Mouse (Mus musculus) midbrain, embryonic 12.5 days (tissue): ENCODE data around the gene Clasp2. TPM values are rescaled to one million over a fixed set of nuclear protein-coding genes. Genes with fewer than 3 reads are reported as not detected.
A peak's percentile ranks its signal among the peaks of the same experiment; 100 is the strongest.

Experiments
- ATAC-seq: fragments of 200-750 bp; cut with Nextera tagmentation; 2 replicates; pipeline ENCODE4 v1.8.0; 2017; ENCODE audit warnings: low read depth, moderate TSS enrichment, moderate library complexity; ENCODE audit not compliant: low FRiP score
- H3K27ac ChIP-seq: fragments of 300-500 bp; sonication (generic); replicated peaks from 2 replicates; pipeline ENCODE4 v1.5.1; 2016; ENCODE audit warnings: mild to moderate bottlenecking
- H3K27me3 ChIP-seq: fragments of 300-500 bp; sonication (generic); 2 replicates; pipeline ENCODE4 v1.6.1; 2016; ENCODE audit warnings: mild to moderate bottlenecking
- H3K36me3 ChIP-seq: fragments of 300-500 bp; sonication (generic); 2 replicates; pipeline ENCODE4 v1.6.1; 2016
- H3K4me1 ChIP-seq: fragments of 300-500 bp; sonication (generic); 2 replicates; pipeline ENCODE4 v1.6.1; 2016
- H3K4me2 ChIP-seq: fragments of 300-500 bp; sonication (generic); replicated peaks from 2 replicates; pipeline ENCODE4 v1.6.1; 2016; ENCODE audit warnings: mild to moderate bottlenecking, moderate library complexity
- H3K4me3 ChIP-seq: fragments of 300-500 bp; sonication (generic); 2 replicates; pipeline ENCODE4 v1.5.1; 2016; ENCODE audit warnings: mild to moderate bottlenecking
- H3K9ac ChIP-seq: fragments of 300-500 bp; sonication (generic); replicated peaks from 2 replicates; pipeline ENCODE4 v1.6.1; 2016; ENCODE audit warnings: mild to moderate bottlenecking, moderate library complexity
- H3K9me3 ChIP-seq: fragments of 300-500 bp; sonication (generic); 2 replicates; pipeline ENCODE4 v1.6.1; 2016; ENCODE audit warnings: mild to moderate bottlenecking
- WGBS: fragments of 180-500 bp; shearing (Covaris S2); methylation state at CpG from one replicate; pipeline ENCODE4 v1.1.7; 2016; 5-methylcytosine and 5-hydroxymethylcytosine counted together
- polyA plus RNA-seq: library from polyadenylated mRNA; unstranded; fragments of >200 nt; fragmentation: Nextera tagmentation; extraction: Ambion mirVana; gene quantifications from 2 replicates; pipeline ENCODE4 v1.2.1, GENCODE M21; 2016

Gene Clasp2
- polyA plus RNA-seq, 1 experiment from 2014 or later, result 78.8 TPM

DNA sequence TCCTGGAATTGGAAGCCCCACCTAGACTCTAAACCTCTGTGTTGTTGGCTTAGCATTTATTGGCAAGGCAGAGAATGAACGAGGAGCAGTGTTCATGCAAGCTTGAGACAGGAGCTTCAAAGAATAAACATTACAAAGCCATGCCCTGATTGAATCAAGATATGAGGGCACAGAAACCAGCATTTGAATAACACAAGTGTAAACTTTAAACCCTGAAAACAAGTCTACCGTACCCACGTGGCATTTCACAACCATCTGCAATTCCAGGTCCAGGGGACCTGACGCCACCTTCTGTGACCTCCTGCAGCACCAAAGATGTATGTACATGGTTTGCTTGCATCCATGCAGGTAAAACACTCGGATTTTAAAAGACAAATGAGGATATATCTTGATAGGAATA is 181.4 kb downstream of the Clasp2 start:
- H3K27me3 ChIP-seq, result no peaks in the 10 kb centered on the region
- no peak overlapping the region for H3K27ac ChIP-seq
- H3K4me3 ChIP-seq, result no peak overlapping the region
- H3K9ac ChIP-seq, result no peak overlapping the region
- peaks cover 33% of the 10 kb centered on the region for H3K36me3 ChIP-seq
- H3K4me1 ChIP-seq, result no peaks in the 10 kb centered on the region
- no peak overlapping the region for H3K4me2 ChIP-seq
- ATAC-seq, result no peak
- 96% methylated on average over 5 of the region's 5 CpGs for WGBS
- no peaks in the 10 kb centered on the region for H3K9me3 ChIP-seq

DNA sequence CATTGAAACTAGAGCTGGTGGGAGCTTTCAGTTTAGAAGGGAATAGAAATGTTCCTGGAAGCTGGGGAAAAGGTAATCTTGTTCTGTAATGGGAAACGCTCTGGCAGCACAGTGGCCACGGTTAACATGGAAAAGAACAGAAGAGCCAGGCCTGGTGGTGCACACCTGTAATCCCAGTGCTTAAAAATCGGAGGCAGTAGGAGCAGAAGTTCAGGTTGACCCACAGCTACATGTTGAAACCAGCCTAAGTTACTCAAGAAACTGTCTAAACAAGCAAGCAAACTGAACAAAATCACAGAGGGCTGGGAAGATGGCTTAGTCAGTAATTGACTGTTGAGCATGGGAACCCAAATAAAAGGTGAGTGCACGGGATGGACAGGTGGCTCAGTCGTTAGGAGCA is 183.6 kb downstream of the Clasp2 start:
- Histone ChIP-seq H3K9me3 (no peaks in the 10 kb centered on the region), H3K4me2 (no peak overlapping the region), H3K27me3 (no peaks in the 10 kb centered on the region), H3K4me1 (0 out of 2 replicates have a peak, but pooled peaks cover under 1% of the 10 kb centered on the region), H3K36me3 (peaks cover 29% of the 10 kb centered on the region), H3K4me3 (no peak overlapping the region), H3K27ac (no peak overlapping the region), H3K9ac (no peak overlapping the region)
- WGBS, result 90% methylated on average over 5 of the region's 5 CpGs
- no peak for ATAC-seq

DNA sequence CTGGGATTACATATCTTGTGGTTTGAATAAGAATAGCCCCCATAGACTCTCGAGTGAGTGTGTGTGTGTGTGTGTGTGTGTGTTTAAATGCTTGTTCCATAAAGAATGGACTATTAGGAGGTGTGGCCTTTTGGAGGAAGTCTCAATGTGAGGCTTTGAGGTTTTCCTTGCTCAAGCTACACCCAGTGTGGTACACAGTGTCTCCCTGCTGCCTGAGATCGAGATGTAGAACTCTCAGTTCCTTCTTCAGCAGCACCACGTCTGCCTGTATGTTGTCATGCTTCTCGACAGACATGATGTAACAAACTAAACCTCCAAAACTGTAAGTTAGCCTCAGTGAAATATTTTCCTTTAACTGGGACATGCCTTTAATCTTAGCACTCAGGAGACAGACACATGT is 187.3 kb downstream of the Clasp2 start:
- no peak for ATAC-seq
- Histone ChIP-seq H3K4me2 (no peak overlapping the region), H3K27ac (no peak overlapping the region), H3K9ac (no peak overlapping the region), H3K27me3 (no peaks in the 10 kb centered on the region), H3K9me3 (no peaks in the 10 kb centered on the region), H3K4me3 (no peak overlapping the region), H3K4me1 (peaks cover 20% of the 10 kb centered on the region), H3K36me3 (peaks cover 7% of the 10 kb centered on the region; the same call in 1 of the 2 replicates)
- WGBS, result 90% methylated on average over 4 of the region's 4 CpGs

DNA sequence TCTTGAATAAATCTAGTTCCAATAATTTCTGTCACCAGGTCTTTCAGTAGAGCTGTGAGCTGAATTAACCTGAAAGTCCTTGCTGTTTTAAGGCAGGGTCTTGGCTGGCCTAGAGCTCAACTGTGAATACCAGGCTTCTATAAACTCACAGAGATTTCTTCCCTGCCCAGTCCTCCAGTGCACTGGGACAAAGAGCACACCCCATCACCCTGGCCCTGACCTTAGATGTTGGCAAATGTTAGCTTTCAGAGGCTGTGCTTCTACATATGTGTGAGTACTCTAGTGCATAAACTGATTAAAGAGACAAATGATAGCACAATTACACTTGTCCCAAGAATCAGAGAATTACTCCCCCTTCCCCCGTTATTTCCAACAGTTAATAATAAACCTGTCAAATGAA is 188.4 kb downstream of the Clasp2 start:
- no peak for ATAC-seq
- Histone ChIP-seq H3K9ac (no peak overlapping the region), H3K27ac (0 out of 2 replicates have a peak overlapping the region, but pooled peaks have one; percentile 89), H3K4me3 (no peak overlapping the region), H3K27me3 (no peaks in the 10 kb centered on the region), H3K36me3 (0 out of 2 replicates have a peak, but pooled peaks cover 4% of the 10 kb centered on the region), H3K4me2 (peak overlapping the region; percentile 52; the same call in 1 of the 2 replicates), H3K4me1 (peaks cover 22% of the 10 kb centered on the region), H3K9me3 (no peaks in the 10 kb centered on the region)
- WGBS, result 84% methylated on average over 1 of the region's 1 CpGs

DNA sequence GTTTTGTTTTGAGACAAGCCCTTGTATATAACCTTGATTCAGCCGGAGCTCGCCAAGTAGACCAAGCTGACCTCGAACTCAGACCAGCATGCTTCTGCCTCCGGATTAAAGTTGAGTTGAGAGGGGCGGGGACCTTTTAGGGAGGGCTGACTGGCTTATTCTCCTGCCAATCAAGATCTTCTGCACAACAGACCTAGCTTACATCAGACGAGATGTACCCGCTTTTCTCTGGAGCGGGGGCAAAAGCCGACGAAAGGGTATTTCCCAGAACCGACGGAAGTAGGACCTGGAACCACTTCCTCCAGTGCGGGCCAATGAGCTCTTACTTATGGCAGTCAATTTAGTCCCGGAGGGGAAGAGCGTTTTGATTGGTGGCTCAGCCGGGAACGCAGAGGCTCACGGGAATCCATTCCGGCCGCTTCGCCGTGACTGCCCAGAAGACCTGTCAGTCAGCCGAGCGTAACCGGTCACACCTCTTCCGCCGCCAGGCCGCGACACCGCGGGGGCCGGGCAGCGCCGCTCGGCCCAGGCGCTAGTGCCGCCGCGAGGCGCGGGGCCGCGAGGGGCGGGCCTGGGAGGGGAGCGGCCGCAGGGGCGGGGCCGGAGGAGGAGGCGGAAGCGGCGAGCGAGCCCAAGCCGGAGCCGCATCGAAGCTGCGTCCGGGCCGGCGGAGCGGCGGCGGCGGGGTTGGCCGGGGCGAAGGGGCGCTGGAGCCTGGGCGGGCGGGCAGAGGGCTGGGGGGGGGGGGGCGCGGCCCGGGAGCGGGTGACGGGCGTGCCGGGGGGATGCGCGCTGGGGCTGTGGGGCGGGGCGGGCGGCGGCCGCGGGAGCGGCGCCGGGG is 189.5 kb downstream of the Clasp2 start, which contains the start of gene Ubp1:
Ubp1 (plus strand) TSS at position 401 of the 841 bp plus-strand sequence.
- Histone ChIP-seq H3K27me3 (no peaks in the 10 kb centered on the region), H3K36me3 (no peaks in the 10 kb centered on the region), H3K4me1 (peaks cover 27% of the 10 kb centered on the region), H3K9ac (peak within 1 kb of the TSS; percentile 96), H3K27ac (peak within 1 kb of the TSS; percentile 89), H3K4me3 (peak within 1 kb of the TSS; percentile 98), H3K4me2 (peak within 1 kb of the TSS; percentile 87), H3K9me3 (no peaks in the 10 kb centered on the region)
- WGBS, result 1% methylated on average over 44 of the region's 86 CpGs
- peak; percentile 98 for ATAC-seq

DNA sequence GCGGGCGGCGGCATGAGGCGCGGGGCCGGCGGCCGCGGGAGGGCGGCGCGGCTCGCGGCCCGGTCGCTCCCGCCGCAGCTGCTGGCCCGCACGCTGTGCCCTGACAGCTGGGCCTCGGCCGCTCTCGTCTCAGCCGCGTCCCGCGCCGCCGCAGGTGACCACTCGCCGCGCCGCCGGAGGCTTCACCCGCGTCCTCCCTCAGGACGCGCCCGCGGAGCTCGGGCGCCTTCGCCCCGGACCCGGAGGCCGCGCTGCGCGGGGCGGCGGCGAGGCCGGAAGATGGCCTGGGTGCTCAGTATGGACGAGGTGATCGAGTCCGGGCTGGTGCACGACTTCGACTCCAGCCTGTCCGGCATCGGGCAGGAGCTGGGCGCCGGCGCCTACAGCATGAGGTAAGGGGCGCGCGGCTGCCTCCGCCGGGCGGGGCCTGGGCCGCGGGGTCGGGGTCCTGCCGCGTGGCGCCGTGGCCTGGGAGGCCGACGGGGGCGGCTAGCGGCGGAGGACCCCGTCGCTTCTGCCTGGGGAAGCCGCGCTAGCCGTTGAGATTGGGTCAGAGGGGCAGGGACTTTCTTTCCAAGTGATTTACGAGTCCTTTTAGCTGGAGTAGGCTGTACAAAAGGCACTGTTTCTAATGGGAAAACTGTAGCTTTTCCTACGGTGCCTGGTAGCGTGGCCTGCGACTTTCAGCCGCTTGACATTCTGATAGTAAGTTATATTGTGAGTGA is 190.3 kb downstream of the Clasp2 start:
- peak; percentile 39 for ATAC-seq
- Histone ChIP-seq H3K27me3 (no peaks in the 10 kb centered on the region), H3K9me3 (no peaks in the 10 kb centered on the region), H3K4me3 (peak overlapping the region; percentile 98), H3K36me3 (no peaks in the 10 kb centered on the region), H3K9ac (peak overlapping the region; percentile 96), H3K27ac (peak overlapping the region; percentile 89), H3K4me2 (peak overlapping the region; percentile 87), H3K4me1 (peaks cover 30% of the 10 kb centered on the region)
- WGBS, result 0% methylated on average over 49 of the region's 91 CpGs

DNA sequence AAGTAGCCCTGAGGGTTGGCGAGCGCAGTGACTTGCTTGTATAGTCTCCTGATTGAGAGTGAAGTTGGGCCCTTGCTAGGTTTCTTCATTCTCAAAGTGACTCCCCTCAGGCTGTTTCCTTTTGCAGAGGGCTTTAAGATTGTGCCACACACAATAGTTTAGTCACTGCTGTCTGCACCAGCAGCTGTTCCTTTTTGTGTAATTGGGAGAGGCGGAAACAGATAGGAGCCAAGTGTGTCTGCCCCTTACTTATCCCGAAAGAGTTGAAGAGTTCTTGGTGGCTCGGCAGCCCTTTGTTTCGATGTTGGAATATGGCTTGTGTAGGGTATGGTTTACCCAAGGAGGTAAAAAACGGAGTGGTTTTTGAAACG is 190.8 kb downstream of the Clasp2 start:
- peaks cover 30% of the 10 kb centered on the region for H3K4me1 ChIP-seq
- peak overlapping the region; percentile 96 for H3K9ac ChIP-seq
- H3K9me3 ChIP-seq, result no peaks in the 10 kb centered on the region
- peak overlapping the region; percentile 87 for H3K4me2 ChIP-seq
- ATAC-seq, result no peak
- H3K36me3 ChIP-seq, result no peaks in the 10 kb centered on the region
- H3K27ac ChIP-seq, result peak overlapping the region; percentile 89
- H3K27me3 ChIP-seq, result no peaks in the 10 kb centered on the region
- H3K4me3 ChIP-seq, result peak overlapping the region; percentile 98
- WGBS, result 1% methylated on average over 8 of the region's 8 CpGs

DNA sequence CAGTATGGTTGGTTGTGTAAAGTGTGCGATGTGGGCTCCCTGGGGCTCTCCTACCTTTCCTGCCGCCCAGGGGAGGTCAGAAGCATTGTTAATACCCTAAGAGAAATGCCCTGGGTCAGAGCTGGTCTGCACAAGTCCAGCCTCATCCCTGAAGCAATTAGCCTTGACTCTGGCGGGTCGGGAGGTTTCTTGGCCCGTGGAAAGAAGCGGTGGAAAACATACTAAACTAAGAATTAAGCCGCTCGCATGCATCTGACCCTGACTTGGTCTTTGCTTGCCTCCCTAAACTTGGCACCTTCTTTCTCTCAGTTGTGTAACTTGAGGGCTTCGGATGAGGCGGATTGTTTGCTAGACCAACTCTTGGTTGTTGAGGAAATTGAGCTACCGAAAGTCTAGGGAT is 191.2 kb downstream of the Clasp2 start:
- peak overlapping the region; percentile 98 for H3K4me3 ChIP-seq
- no peak for ATAC-seq
- peak overlapping the region; percentile 96 for H3K9ac ChIP-seq
- peaks cover 30% of the 10 kb centered on the region for H3K4me1 ChIP-seq
- H3K9me3 ChIP-seq, result no peaks in the 10 kb centered on the region
- H3K27ac ChIP-seq, result no peak overlapping the region
- no peaks in the 10 kb centered on the region for H3K36me3 ChIP-seq
- WGBS, result 24% methylated on average over 11 of the region's 11 CpGs
- no peaks in the 10 kb centered on the region for H3K27me3 ChIP-seq
- H3K4me2 ChIP-seq, result peak overlapping the region; percentile 87

DNA sequence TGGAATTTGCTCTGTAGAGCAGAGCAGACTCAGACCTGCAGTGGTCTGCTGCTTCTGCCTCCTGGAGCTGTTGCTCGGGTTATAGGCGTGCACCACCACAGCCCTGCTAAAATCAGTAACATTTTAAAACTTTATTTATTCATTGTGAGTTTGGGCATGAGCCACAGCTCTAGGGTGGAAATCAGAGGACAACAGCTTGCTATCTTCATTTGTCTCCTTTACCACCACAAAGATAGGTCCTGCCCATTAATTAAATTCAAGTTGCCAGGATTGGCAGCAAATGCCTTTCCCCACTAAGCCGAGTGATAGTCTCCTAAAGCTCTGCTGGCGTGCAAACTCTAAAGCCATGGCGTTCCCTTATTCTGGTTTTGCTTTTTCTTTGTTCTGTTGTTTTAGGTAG is 194.4 kb downstream of the Clasp2 start:
- Histone ChIP-seq H3K4me3 (no peak overlapping the region), H3K4me2 (no peak overlapping the region), H3K36me3 (no peaks in the 10 kb centered on the region), H3K27ac (no peak overlapping the region), H3K9ac (no peak overlapping the region; the same call in 1 of the 2 replicates), H3K27me3 (no peaks in the 10 kb centered on the region), H3K9me3 (no peaks in the 10 kb centered on the region), H3K4me1 (peaks cover 32% of the 10 kb centered on the region)
- 75% methylated on average over 5 of the region's 5 CpGs for WGBS
- no peak for ATAC-seq

DNA sequence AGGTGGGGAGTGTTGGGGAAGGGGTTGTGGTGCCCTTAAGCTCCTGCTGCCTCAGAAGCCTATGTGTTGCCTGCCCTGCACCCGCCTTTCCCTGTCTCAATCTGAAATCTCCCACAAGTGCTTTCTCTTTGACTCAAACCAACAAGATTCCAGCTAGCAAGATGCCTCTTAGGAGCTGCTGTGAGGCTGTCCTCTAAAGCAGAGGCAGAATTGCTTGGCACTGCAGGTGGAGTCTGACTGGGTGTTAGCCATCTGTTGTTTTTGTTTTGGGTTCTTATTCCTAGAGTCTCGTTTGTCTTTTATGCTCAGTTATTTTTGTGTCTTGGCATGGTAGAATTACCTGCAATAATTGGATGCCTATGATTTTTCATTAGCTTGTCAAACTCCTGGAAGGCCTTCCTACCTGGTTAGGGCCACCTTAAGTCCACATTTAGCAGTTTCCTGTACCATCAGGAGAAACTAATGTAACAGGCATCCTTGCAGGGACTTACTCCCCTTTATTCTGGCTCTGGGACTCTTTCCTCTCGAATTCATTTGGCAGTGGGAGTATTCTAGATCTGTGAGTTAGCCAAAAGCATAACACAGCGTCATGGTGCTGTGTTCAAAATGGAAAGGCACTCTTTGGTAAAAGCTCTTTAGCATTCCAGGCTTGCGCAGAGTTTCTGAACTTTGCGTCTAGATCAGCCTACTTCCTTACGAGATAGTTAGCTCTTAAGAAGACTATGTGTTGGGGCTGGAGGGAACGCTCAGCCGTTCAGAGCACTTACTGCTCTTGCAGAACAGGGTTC is 198.0 kb downstream of the Clasp2 start:
- Histone ChIP-seq H3K36me3 (no peaks in the 10 kb centered on the region), H3K9me3 (no peaks in the 10 kb centered on the region), H3K9ac (no peak overlapping the region), H3K27me3 (no peaks in the 10 kb centered on the region), H3K4me1 (0 out of 2 replicates have a peak, but pooled peaks cover 13% of the 10 kb centered on the region), H3K4me2 (no peak overlapping the region), H3K4me3 (no peak overlapping the region), H3K27ac (no peak overlapping the region)
- no peak for ATAC-seq
- 88% methylated on average over 9 of the region's 9 CpGs for WGBS

DNA sequence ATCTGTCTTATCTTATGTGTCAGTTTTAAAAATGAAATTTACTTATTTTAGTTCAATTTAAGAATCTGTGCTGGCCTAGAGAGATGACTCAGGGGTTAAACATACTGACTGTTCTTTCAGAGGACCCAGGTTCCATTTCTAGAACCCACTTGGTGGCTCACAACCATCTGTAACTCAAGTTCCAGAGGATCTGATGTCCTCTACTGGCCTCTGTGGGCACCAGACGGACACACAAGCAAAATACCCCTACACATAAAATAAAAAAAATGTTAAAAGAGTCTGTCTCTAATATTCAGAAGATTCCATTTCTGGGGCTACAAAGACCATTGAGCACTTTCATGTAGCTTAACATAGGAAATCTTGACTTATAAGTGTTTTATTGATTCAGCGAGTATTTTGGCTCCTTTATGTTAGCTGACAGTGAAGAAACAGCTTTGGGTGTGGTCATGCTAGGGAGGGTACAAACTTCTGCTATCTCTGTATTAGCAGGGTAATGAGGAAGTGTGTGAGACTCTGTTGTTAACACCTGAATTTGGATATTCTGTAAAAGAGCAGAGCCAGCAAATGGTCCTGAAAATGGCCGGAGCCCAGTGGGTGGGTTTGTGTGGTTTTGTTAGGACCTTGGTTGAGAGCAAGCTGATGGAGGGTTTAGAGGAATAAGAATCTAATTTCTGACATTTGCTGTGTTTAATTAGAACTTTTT is 200.0 kb downstream of the Clasp2 start:
- no peaks in the 10 kb centered on the region for H3K27me3 ChIP-seq
- H3K27ac ChIP-seq, result no peak overlapping the region
- H3K9me3 ChIP-seq, result no peaks in the 10 kb centered on the region
- H3K9ac ChIP-seq, result no peak overlapping the region
- ATAC-seq, result no peak
- 0 out of 2 replicates have a peak, but pooled peaks cover 7% of the 10 kb centered on the region for H3K4me1 ChIP-seq
- H3K4me2 ChIP-seq, result no peak overlapping the region
- whole genome bisulfite sequencing, result 94% methylated on average over 3 of the region's 3 CpGs
- H3K4me3 ChIP-seq, result no peak overlapping the region
- peaks cover 17% of the 10 kb centered on the region for H3K36me3 ChIP-seq
